Mouse (Mus musculus): Measurements from ENCODE around the gene Prss38.

Prss38 gene

GRCm38 (mm10) chr11:59375475-59375874, at the start of gene Prss38:
Gene Prss38, minus strand, starts transcription at chr11:59375657.
- DNase-seq (ENCODE audit: low read depth, low spot score) = peak; percentile 72

- DNase-seq (ENCODE audit: low read depth, low spot score) = no peak
These were observed 47.6 kb upstream of the Prss38 start for GRCm38 (mm10) chr11:59423010-59423588.

GRCm38 (mm10) chr11:59421967-59422366, 46.5 kb upstream of the Prss38 start:
- DNase-seq (ENCODE audit: low read depth, low spot score) = no peak

GRCm38 (mm10) chr11:59421436-59421835, 46.0 kb upstream of the Prss38 start:
- DNase-seq (ENCODE audit: low read depth, low spot score) = no peak

- no peak for DNase-seq (ENCODE audit: low read depth, low spot score)
These were observed 43.3 kb upstream of the Prss38 start for GRCm38 (mm10) chr11:59418708-59419107.

- no peak for DNase-seq (ENCODE audit: low read depth, low spot score)
These were observed 37.8 kb upstream of the Prss38 start for GRCm38 (mm10) chr11:59412999-59413863.

- no peak for DNase-seq (ENCODE audit: low read depth, low spot score)
These were observed 36.6 kb upstream of the Prss38 start for GRCm38 (mm10) chr11:59412058-59412457.

- no peak for DNase-seq (ENCODE audit: low read depth, low spot score)
These were observed 35.4 kb upstream of the Prss38 start for GRCm38 (mm10) chr11:59410851-59411250.

- no peak for DNase-seq (ENCODE audit: low read depth, low spot score)
These were observed 30.3 kb upstream of the Prss38 start for GRCm38 (mm10) chr11:59405761-59406160.

- DNase-seq (ENCODE audit: low read depth, low spot score) = no peak
These were observed 25.4 kb upstream of the Prss38 start for GRCm38 (mm10) chr11:59400876-59401275.

GRCm38 (mm10) chr11:59399830-59400229, 24.4 kb upstream of the Prss38 start:
- no peak for DNase-seq (ENCODE audit: low read depth, low spot score)

- no peak for DNase-seq (ENCODE audit: low read depth, low spot score)
These were observed 22.3 kb upstream of the Prss38 start for GRCm38 (mm10) chr11:59397536-59398371.

- no peak for DNase-seq (ENCODE audit: low read depth, low spot score)
These were observed 19.0 kb upstream of the Prss38 start for GRCm38 (mm10) chr11:59394451-59394850.

GRCm38 (mm10) chr11:59393591-59393990, 18.1 kb upstream of the Prss38 start:
- no peak for DNase-seq (ENCODE audit: low read depth, low spot score)

GRCm38 (mm10) chr11:59392300-59392699, 16.8 kb upstream of the Prss38 start:
- DNase-seq (ENCODE audit: low read depth, low spot score) = no peak

GRCm38 (mm10) chr11:59390470-59390869, 15.0 kb upstream of the Prss38 start:
- no peak for DNase-seq (ENCODE audit: low read depth, low spot score)

- DNase-seq (ENCODE audit: low read depth, low spot score) = no peak
These were observed 14.2 kb upstream of the Prss38 start for GRCm38 (mm10) chr11:59389617-59390016.

GRCm38 (mm10) chr11:59388806-59389205, 13.3 kb upstream of the Prss38 start:
- no peak for DNase-seq (ENCODE audit: low read depth, low spot score)

- no peak for DNase-seq (ENCODE audit: low read depth, low spot score)
These were observed 12.0 kb upstream of the Prss38 start for GRCm38 (mm10) chr11:59387471-59387870.

GRCm38 (mm10) chr11:59385123-59385522, 9.7 kb upstream of the Prss38 start:
- DNase-seq (ENCODE audit: low read depth, low spot score) = peak; percentile 68

GRCm38 (mm10) chr11:59384441-59384959, 9.0 kb upstream of the Prss38 start:
- no peak for DNase-seq (ENCODE audit: low read depth, low spot score)

GRCm38 (mm10) chr11:59379547-59379946, 4.1 kb upstream of the Prss38 start:
- no peak for DNase-seq (ENCODE audit: low read depth, low spot score)
